Mouse (Mus musculus): ENCODE data around the gene Cdk9.

The Cdk9 gene

GRCm38 (mm10) chr2:32712934-32713817 is at the start of gene Cdk9:
TSS of gene Cdk9 (minus strand) at chr2:32713076.
- DNase-seq, result peak; percentile 91

- no peak for DNase-seq
Observed at GRCm38 (mm10) chr2:32761859-32762258, 49.0 kb upstream of the Cdk9 start.

- DNase-seq, result no peak
Observed at GRCm38 (mm10) chr2:32761361-32761760, 48.5 kb upstream of the Cdk9 start.

- no peak for DNase-seq
Observed at GRCm38 (mm10) chr2:32759001-32759400, 46.1 kb upstream of the Cdk9 start.

GRCm38 (mm10) chr2:32758503-32758902 is 45.6 kb upstream of the Cdk9 start:
- no peak for DNase-seq

GRCm38 (mm10) chr2:32757056-32757845 is 44.4 kb upstream of the Cdk9 start, which contains the start of gene Tor2a:
TSS of gene Tor2a (plus strand) at chr2:32757234.
- peak; percentile 94 for DNase-seq

GRCm38 (mm10) chr2:32756674-32757055 is 43.8 kb upstream of the Cdk9 start:
- DNase-seq, result no peak

GRCm38 (mm10) chr2:32752181-32752580 is 39.3 kb upstream of the Cdk9 start:
- no peak for DNase-seq

GRCm38 (mm10) chr2:32751665-32752033 is 38.8 kb upstream of the Cdk9 start:
- no peak for DNase-seq

- DNase-seq, result no peak
Observed at GRCm38 (mm10) chr2:32750887-32751664, 38.2 kb upstream of the Cdk9 start.

- DNase-seq, result no peak
Observed at GRCm38 (mm10) chr2:32750199-32750598, 37.3 kb upstream of the Cdk9 start.

GRCm38 (mm10) chr2:32749082-32749481 is 36.2 kb upstream of the Cdk9 start:
- no peak for DNase-seq

- no peak for DNase-seq
Observed at GRCm38 (mm10) chr2:32744272-32744982, 31.6 kb upstream of the Cdk9 start.

- peak; percentile 82 for DNase-seq
Observed at GRCm38 (mm10) chr2:32742173-32742531, 29.3 kb upstream of the Cdk9 start.

GRCm38 (mm10) chr2:32741273-32742172 is 28.6 kb upstream of the Cdk9 start:
- peak; percentile 73 for DNase-seq

GRCm38 (mm10) chr2:32740916-32741272 is 28.0 kb upstream of the Cdk9 start, which contains the start of gene 6330409D20Rik:
TSS of gene 6330409D20Rik (minus strand) at chr2:32741016.
- DNase-seq, result no peak

- DNase-seq, result no peak
Observed at GRCm38 (mm10) chr2:32739311-32739710, 26.4 kb upstream of the Cdk9 start.

GRCm38 (mm10) chr2:32737008-32737407 is 24.1 kb upstream of the Cdk9 start:
- no peak for DNase-seq

- DNase-seq, result no peak
Observed at GRCm38 (mm10) chr2:32736306-32736829, 23.5 kb upstream of the Cdk9 start.

GRCm38 (mm10) chr2:32734933-32735332 is 22.1 kb upstream of the Cdk9 start:
- no peak for DNase-seq

- DNase-seq, result no peak
Observed at GRCm38 (mm10) chr2:32734480-32734879, 21.6 kb upstream of the Cdk9 start.
